Mouse (Mus musculus): ENCODE results near the gene Srr. TPM values are rescaled to one million over a fixed set of nuclear protein-coding genes. Genes with fewer than 3 reads are reported as not detected.

Gene Srr
- 3.3 and 6.4 TPM in 2 replicates for polyA plus RNA-seq (2012; rRNA removed)

DNA sequence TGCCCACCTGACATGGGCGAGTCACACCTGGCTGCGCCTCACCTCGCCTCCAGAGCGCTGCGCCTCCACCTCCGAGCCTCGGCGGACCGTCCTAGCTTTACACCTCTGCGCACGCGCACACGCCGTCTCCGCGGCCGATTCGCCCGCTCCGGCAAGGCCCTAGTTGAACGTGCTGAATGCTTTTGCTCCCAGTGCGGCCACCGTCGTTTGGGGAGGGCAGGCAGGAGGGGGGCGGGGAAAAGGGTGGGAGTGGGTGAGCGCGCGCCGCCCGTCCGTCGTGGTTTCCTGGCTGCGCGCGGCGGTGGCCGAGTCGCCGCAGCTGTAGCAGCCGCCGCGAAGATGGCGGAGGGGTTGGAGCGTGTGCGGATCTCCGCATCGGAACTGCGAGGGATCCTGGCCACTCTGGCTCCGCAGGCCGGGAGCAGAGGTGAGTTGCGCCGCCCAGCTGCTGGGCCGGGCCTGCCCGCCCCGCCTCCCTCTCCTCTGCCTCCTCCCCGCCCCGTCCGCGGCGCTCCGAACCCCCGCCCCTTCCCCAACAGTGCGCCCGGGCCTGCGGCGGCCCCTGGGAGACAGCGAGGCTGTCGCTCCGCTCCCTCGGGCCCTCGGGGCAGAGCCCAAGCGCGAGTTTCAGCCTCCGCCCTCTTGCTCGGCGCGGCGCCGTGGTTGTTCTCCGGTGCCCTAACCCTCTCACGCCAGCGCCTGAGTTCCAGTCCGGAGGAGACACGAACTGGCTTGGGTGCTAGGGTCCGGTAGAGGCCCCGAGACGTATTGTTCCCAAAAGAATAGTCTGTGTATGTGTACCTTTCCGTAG is at the start of gene Srr, which contains the start of gene Smg6:
Gene Srr (minus strand): TSS at position 372 of the 811 bp plus-strand sequence.
Gene Smg6 (plus strand): TSS at position 247 of the 811 bp plus-strand sequence.
- H3K27ac ChIP-seq (ENCODE audit: insufficient read depth, low read depth, low read length): peak within 1 kb of the TSS; percentile 97
- TF ChIP-seq POLR2A (IDR thresholded peaks at IDR 0.05; ENCODE audit: low read depth, low read length): peak; percentile 86
- no peak for TF ChIP-seq CTCF (IDR thresholded peaks at IDR 0.05; ENCODE audit: extremely low read depth, insufficient read length, insufficient replicate concordance, low read depth, low read length)
- WGBS: under 1% methylated on average over 88 of the region's 88 CpGs
- H3K27me3 ChIP-seq (ENCODE audit: control insufficient read depth, insufficient read depth, low read length): no peaks in the 10 kb centered on the region
- H3K36me3 ChIP-seq (ENCODE audit: control insufficient read depth, insufficient read depth, low read length): no peaks in the 10 kb centered on the region; the same call in 1 of the 2 replicates
- peak within 1 kb of the TSS; percentile 70 for H3K4me3 ChIP-seq (ENCODE audit: low read depth, low read length)
- 0 out of 2 replicates have a peak, but pooled peaks cover 1% of the 10 kb centered on the region for H3K4me1 ChIP-seq (ENCODE audit: control insufficient read depth, insufficient read depth, insufficient read length, low read length)

GRCm38 (mm10) chr11:74974615-74975014 is 48.9 kb upstream of the Srr start:
- no peak overlapping the region for H3K4me3 ChIP-seq (ENCODE audit: low read depth, low read length)
- no peaks in the 10 kb centered on the region for H3K27me3 ChIP-seq (ENCODE audit: control insufficient read depth, insufficient read depth, low read length)

DNA sequence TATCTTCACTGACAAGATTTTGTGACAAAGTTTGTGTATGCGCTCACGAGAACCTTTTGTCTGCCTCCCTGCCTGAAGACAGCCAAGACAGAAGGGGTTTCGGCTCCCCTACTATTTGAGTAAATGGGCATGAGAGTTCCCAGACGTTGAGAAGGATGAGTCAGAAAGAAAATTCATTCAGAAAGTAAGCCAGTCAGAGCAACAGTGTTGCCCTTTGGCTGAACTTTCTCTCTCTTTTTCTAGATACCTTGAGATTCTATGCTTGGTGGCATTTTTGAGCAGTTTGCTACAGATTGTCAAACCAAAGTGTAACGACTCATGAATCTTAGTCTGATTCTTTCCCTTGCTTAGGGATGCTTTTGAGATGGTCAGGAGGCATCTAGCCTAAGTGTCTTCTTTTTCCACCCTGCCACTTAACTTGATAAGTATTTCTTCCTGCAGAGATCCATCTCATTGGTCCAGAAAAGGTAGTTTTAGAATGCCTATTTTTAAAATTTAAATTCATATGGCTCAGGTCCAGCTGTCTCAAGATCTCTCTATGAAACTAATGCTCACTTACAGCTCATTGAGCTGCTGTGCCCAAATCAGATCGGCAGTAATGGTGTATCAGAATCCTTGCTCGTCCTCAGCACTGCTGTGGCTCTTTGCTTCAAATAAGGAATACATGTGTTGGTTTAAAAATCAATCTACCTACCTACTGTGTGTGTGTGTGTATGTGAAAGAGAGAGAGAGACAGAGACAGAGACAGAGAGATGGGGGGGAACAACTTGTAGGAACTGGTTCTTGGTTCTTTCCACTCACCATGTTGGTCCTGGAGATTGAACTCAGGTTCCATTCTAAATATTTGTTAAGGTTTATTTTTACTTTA is 47.8 kb upstream of the Srr start:
- no peaks in the 10 kb centered on the region for H3K27me3 ChIP-seq (ENCODE audit: control insufficient read depth, insufficient read depth, low read length)
- no peaks in the 10 kb centered on the region for H3K36me3 ChIP-seq (ENCODE audit: control insufficient read depth, insufficient read depth, low read length)
- WGBS: 79% methylated on average over 7 of the region's 7 CpGs
- H3K4me3 ChIP-seq (ENCODE audit: low read depth, low read length): no peak overlapping the region
- TF ChIP-seq POLR2A (IDR thresholded peaks at IDR 0.05; ENCODE audit: low read depth, low read length) (no peak), CTCF (IDR thresholded peaks at IDR 0.05; ENCODE audit: extremely low read depth, insufficient read length, insufficient replicate concordance, low read depth, low read length) (no peak)
- no peaks in the 10 kb centered on the region for H3K4me1 ChIP-seq (ENCODE audit: control insufficient read depth, insufficient read depth, insufficient read length, low read length)
- H3K27ac ChIP-seq (ENCODE audit: insufficient read depth, low read depth, low read length): no peak overlapping the region

More at GRCm38 (mm10) chr11:74974615-74975014, 48.9 kb upstream of the Srr start:
- Histone ChIP-seq H3K4me1 (ENCODE audit: control insufficient read depth, insufficient read depth, insufficient read length, low read length) (no peaks in the 10 kb centered on the region), H3K27ac (ENCODE audit: insufficient read depth, low read depth, low read length) (no peak overlapping the region), H3K36me3 (ENCODE audit: control insufficient read depth, insufficient read depth, low read length) (no peaks in the 10 kb centered on the region)
- no peak for TF ChIP-seq CTCF (IDR thresholded peaks at IDR 0.05; ENCODE audit: extremely low read depth, insufficient read length, insufficient replicate concordance, low read depth, low read length)
- TF ChIP-seq POLR2A (IDR thresholded peaks at IDR 0.05; ENCODE audit: low read depth, low read length): no peak

GRCm38 (mm10) chr11:74965516-74965915 is 39.8 kb upstream of the Srr start:
- 86% methylated on average over 3 of the region's 3 CpGs for WGBS
- H3K4me1 ChIP-seq (ENCODE audit: control insufficient read depth, insufficient read depth, insufficient read length, low read length): peaks cover 7% of the 10 kb centered on the region
- no peaks in the 10 kb centered on the region for H3K27me3 ChIP-seq (ENCODE audit: control insufficient read depth, insufficient read depth, low read length)
- TF ChIP-seq CTCF (IDR thresholded peaks at IDR 0.05; ENCODE audit: extremely low read depth, insufficient read length, insufficient replicate concordance, low read depth, low read length) (no peak), POLR2A (IDR thresholded peaks at IDR 0.05; ENCODE audit: low read depth, low read length) (no peak)
- H3K36me3 ChIP-seq (ENCODE audit: control insufficient read depth, insufficient read depth, low read length): 0 out of 2 replicates have a peak, but pooled peaks cover 2% of the 10 kb centered on the region
- H3K4me3 ChIP-seq (ENCODE audit: low read depth, low read length): no peak overlapping the region
- no peak overlapping the region for H3K27ac ChIP-seq (ENCODE audit: insufficient read depth, low read depth, low read length)

- H3K4me1 ChIP-seq (ENCODE audit: control insufficient read depth, insufficient read depth, insufficient read length, low read length): peaks cover 11% of the 10 kb centered on the region
- TF ChIP-seq POLR2A (IDR thresholded peaks at IDR 0.05; ENCODE audit: low read depth, low read length): no peak
- no peak for TF ChIP-seq CTCF (IDR thresholded peaks at IDR 0.05; ENCODE audit: extremely low read depth, insufficient read length, insufficient replicate concordance, low read depth, low read length)
- 0 out of 2 replicates have a peak, but pooled peaks cover 2% of the 10 kb centered on the region for H3K36me3 ChIP-seq (ENCODE audit: control insufficient read depth, insufficient read depth, low read length)
- no peak overlapping the region for H3K27ac ChIP-seq (ENCODE audit: insufficient read depth, low read depth, low read length)
- 26% methylated on average over 2 of the region's 2 CpGs for WGBS
- H3K4me3 ChIP-seq (ENCODE audit: low read depth, low read length): no peak overlapping the region
- no peaks in the 10 kb centered on the region for H3K27me3 ChIP-seq (ENCODE audit: control insufficient read depth, insufficient read depth, low read length)
Measured at GRCm38 (mm10) chr11:74962846-74963407, 37.2 kb upstream of the Srr start.

- H3K4me1 ChIP-seq (ENCODE audit: control insufficient read depth, insufficient read depth, insufficient read length, low read length): peaks cover 11% of the 10 kb centered on the region
- no peak overlapping the region for H3K4me3 ChIP-seq (ENCODE audit: low read depth, low read length)
- H3K27me3 ChIP-seq (ENCODE audit: control insufficient read depth, insufficient read depth, low read length): no peaks in the 10 kb centered on the region
- no peak for TF ChIP-seq CTCF (IDR thresholded peaks at IDR 0.05; ENCODE audit: extremely low read depth, insufficient read length, insufficient replicate concordance, low read depth, low read length)
- no peak for TF ChIP-seq POLR2A (IDR thresholded peaks at IDR 0.05; ENCODE audit: low read depth, low read length)
- H3K36me3 ChIP-seq (ENCODE audit: control insufficient read depth, insufficient read depth, low read length): 0 out of 2 replicates have a peak, but pooled peaks cover 2% of the 10 kb centered on the region
- H3K27ac ChIP-seq (ENCODE audit: insufficient read depth, low read depth, low read length): peak overlapping the region; percentile 53; the same call in 1 of the 2 replicates
Measured at GRCm38 (mm10) chr11:74961953-74962352, 36.2 kb upstream of the Srr start.

Measured in small intestine, adult 2 months (tissue).